ENCODE assay signal across 27 mouse cellular contexts in genomic region chr19:30435054-30435738, GRCm38 (mm10).
A peak's percentile ranks its signal among the peaks of the same experiment; 100 is the strongest.
DNase-seq lines count a peak whose midpoint lies in the region; ATAC-seq lines count a peak whose summit lies in the region.
"Had no signal": no experiment of that assay in that cellular context is flagged by ENCODE, and none has a peak within 500 bp of the region (broad histone marks: within the 10 kb centered on the region; RNA-seq: fewer than 3 reads in every experiment).

No protein-coding gene starts in this region.

- no peaks in the 10 kb centered on the region for H3K9me3 ChIP-seq in hindbrain, embryonic 15.5 days
- no peaks in the 10 kb centered on the region for H3K9me3 ChIP-seq in hindbrain, embryonic 11.5 days (ENCODE audit: control insufficient read depth, low read length)
- peaks cover 3% of the 10 kb centered on the region; the same call in 1 of the 2 replicates for H3K9me3 ChIP-seq in neural tube, embryonic 13.5 days
- H3K9me3 ChIP-seq: kidney, embryonic 15.5 days; limb, embryonic 10.5 days; limb, embryonic 15.5 days; liver, embryonic 13.5 days; megakaryocyte, embryonic 14.5 days; midbrain, embryonic 13.5 days had no signal

- H3K4me3 ChIP-seq in hindbrain, embryonic 15.5 days: no peak overlapping the region
- no peak overlapping the region for H3K4me3 ChIP-seq in hindbrain, embryonic 11.5 days (ENCODE audit: low read depth, low read length)
- no peak overlapping the region for H3K4me3 ChIP-seq in neural tube, embryonic 13.5 days
- H3K4me3 ChIP-seq: erythroblast, embryonic 14.5 days; kidney, embryonic 15.5 days; limb, embryonic 10.5 days; limb, embryonic 15.5 days; liver, embryonic 13.5 days; megakaryocyte, embryonic 14.5 days; midbrain, embryonic 13.5 days had no signal

- H3K27me3 ChIP-seq in hindbrain, embryonic 15.5 days: no peaks in the 10 kb centered on the region
- no peaks in the 10 kb centered on the region for H3K27me3 ChIP-seq in hindbrain, embryonic 11.5 days (ENCODE audit: control insufficient read depth, insufficient read depth, low read length)
- no peaks in the 10 kb centered on the region for H3K27me3 ChIP-seq in neural tube, embryonic 13.5 days
- H3K27me3 ChIP-seq: kidney, embryonic 15.5 days; limb, embryonic 15.5 days; liver, embryonic 13.5 days; megakaryocyte, embryonic 14.5 days; midbrain, embryonic 13.5 days had no signal

- H3K9ac ChIP-seq in hindbrain, embryonic 15.5 days: no peak overlapping the region
- no peak overlapping the region for H3K9ac ChIP-seq in hindbrain, embryonic 11.5 days (ENCODE audit: low read depth, low read length)
- no peak overlapping the region for H3K9ac ChIP-seq in neural tube, embryonic 13.5 days
- H3K9ac ChIP-seq: forebrain, postnatal 0 days; kidney, embryonic 15.5 days; limb, embryonic 15.5 days; liver, embryonic 13.5 days; midbrain, embryonic 13.5 days had no signal

- WGBS in hindbrain, embryonic 15.5 days: 51% methylated on average over 12 of the region's 12 CpGs
- WGBS in hindbrain, embryonic 11.5 days: 73% methylated on average over 12 of the region's 12 CpGs
- WGBS in neural tube, embryonic 13.5 days: 59% methylated on average over 12 of the region's 12 CpGs

- no peaks in the 10 kb centered on the region for H3K36me3 ChIP-seq in hindbrain, embryonic 15.5 days
- H3K36me3 ChIP-seq in hindbrain, embryonic 11.5 days (ENCODE audit: control insufficient read depth, insufficient read depth, low read length): no peaks in the 10 kb centered on the region
- H3K36me3 ChIP-seq in neural tube, embryonic 13.5 days: no peaks in the 10 kb centered on the region
- H3K36me3 ChIP-seq: kidney, embryonic 15.5 days; limb, embryonic 10.5 days; limb, embryonic 15.5 days; liver, embryonic 13.5 days; midbrain, embryonic 13.5 days had no signal

- no peak for DNase-seq in hindbrain, embryonic 11.5 days (ENCODE audit: low spot score)
- no peak for DNase-seq in neural tube, embryonic 10.5 days (ENCODE audit: extremely low spot score, low spot score)
- peak; percentile 34 for DNase-seq in mesoderm, embryonic 11.5 days (ENCODE audit: low read depth, low spot score)
- DNase-seq in right cerebral cortex, adult 2 months (ENCODE audit: low spot score in 2 of 2): no peak
- DNase-seq in spleen, adult 18-20 months: no peak
- DNase-seq in left cerebral cortex, adult 8-10 months (ENCODE audit: low spot score in 2 of 2): no peak
- DNase-seq: adrenal gland, postnatal 25 days; cerebellum, adult 11-12 months; cerebellum, postnatal 14 days; forebrain, postnatal 0 days; heart, postnatal 14 days; kidney, adult 11 months; layer of hippocampus, postnatal 36 days; liver, embryonic 13.5 days; lung, adult 18-20 months; lung, postnatal 4 days; right cerebral cortex, postnatal 25 days; thymus, postnatal 14 days had no signal

- no peaks in the 10 kb centered on the region for H3K4me1 ChIP-seq in hindbrain, embryonic 15.5 days (replicated peaks)
- no peaks in the 10 kb centered on the region for H3K4me1 ChIP-seq in hindbrain, embryonic 11.5 days (replicated peaks; ENCODE audit: control insufficient read depth, insufficient read depth, low read length)
- 0 out of 2 replicates have a peak, but pooled peaks cover 7% of the 10 kb centered on the region for H3K4me1 ChIP-seq in neural tube, embryonic 13.5 days (replicated peaks)
- H3K4me1 ChIP-seq: kidney, embryonic 15.5 days; limb, embryonic 15.5 days; liver, embryonic 13.5 days; megakaryocyte, embryonic 14.5 days; midbrain, embryonic 13.5 days had no signal

- H3K4me2 ChIP-seq in hindbrain, embryonic 15.5 days: no peak overlapping the region
- H3K4me2 ChIP-seq in hindbrain, embryonic 11.5 days (replicated peaks; ENCODE audit: low read depth, low read length): no peak overlapping the region
- 0 out of 2 replicates have a peak overlapping the region, but pooled peaks have one; percentile 20 for H3K4me2 ChIP-seq in neural tube, embryonic 13.5 days
- H3K4me2 ChIP-seq: kidney, embryonic 15.5 days; limb, embryonic 15.5 days; liver, embryonic 13.5 days; midbrain, embryonic 13.5 days had no signal

- ATAC-seq in hindbrain, embryonic 15.5 days (ENCODE audit: low FRiP score, low read depth): 0 out of 2 replicates have a peak, but pooled peaks have one; percentile 15
- ATAC-seq in hindbrain, embryonic 11.5 days (ENCODE audit: low FRiP score): no peak
- ATAC-seq in neural tube, embryonic 13.5 days (ENCODE audit: low read depth): peak; percentile 77; the same call in 1 of the 2 replicates
- ATAC-seq: forebrain, postnatal 0 days; lung, postnatal 0 days; midbrain, embryonic 13.5 days had no signal

- H3K27ac ChIP-seq in hindbrain, embryonic 15.5 days (replicated peaks): no peak overlapping the region
- no peak overlapping the region for H3K27ac ChIP-seq in hindbrain, embryonic 11.5 days (ENCODE audit: low read depth, low read length)
- H3K27ac ChIP-seq in neural tube, embryonic 13.5 days (replicated peaks): peak overlapping the region; percentile 33; the same call in 1 of the 2 replicates
- H3K27ac ChIP-seq: kidney, embryonic 15.5 days; limb, embryonic 10.5 days; limb, embryonic 15.5 days; liver, embryonic 13.5 days; midbrain, embryonic 13.5 days had no signal
